Mouse (Mus musculus) granulocyte monocyte progenitor cell, adult 5-6 weeks (primary cell): ENCODE results near the gene Gm32742. TPM values are rescaled to one million over a fixed set of nuclear protein-coding genes. Genes with fewer than 3 reads are reported as not detected.
"Not testable (repeated sequence)": the region's sequence is repeated elsewhere in the genome, so short reads cannot be mapped to it uniquely, and the experiment has no call there.

Source experiments
- ATAC-seq: replicated peaks from 2 replicates; pipeline ENCODE4 v1.8.0; 2016; ENCODE audit warnings: mild to moderate bottlenecking, moderate TSS enrichment, inconsistent platforms; ENCODE audit not compliant: poor library complexity, severe bottlenecking
- total RNA-seq, 2 experiments: library from RNA; stranded (forward) in 1 of 2; stranded (reverse) in 1 of 2; fragments of 200-712, 200-1000 nt in 1 of 2; fragments of >200 nt in 1 of 2; fragmentation: Nextera tagmentation in 1 of 2; gene quantifications; 2 replicates each; pipeline ENCODE4 v1.2.3; 2014 to 2017

Gene Gm32742
- total RNA-seq, 2 experiments from 2014 or later: 0.21 TPM; not detected in 1

GRCm38 (mm10) chr9:51161771-51162388 is 3.4 kb downstream of the Gm32742 start:
- peak; percentile 78 for ATAC-seq

DNA sequence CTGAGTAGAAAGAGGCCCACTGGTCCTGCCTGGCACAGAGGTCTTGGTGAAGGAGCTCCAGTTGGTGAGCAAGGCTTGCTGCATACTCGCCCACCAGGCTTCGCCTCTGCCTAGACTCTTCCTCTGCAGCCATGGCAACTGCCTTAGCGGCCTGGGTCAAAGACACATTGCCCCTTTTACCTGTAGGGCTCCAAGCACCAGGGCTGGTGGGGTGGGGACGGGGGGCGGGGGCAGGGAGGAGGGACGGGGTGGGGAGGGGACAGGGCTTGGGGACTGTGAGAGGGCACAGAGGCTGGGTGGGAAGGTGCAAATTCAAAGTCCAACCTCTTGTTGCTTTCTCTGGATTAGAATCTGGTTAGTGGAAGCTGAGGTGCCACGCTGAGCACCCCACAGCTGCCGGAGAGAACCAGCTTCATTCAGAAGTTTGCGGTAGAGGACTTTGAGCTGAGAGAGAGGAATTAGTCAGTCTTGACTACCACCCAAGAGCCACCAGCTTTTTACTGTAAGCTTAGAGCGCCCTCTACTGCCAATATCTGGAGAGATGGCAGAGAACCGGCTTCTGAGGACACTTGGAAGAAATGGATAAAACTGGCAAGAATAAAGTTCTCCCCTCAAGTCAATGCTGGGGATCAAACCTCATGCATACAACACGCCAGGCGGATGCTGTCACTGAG is 13.1 kb downstream of the Gm32742 start:
- ATAC-seq: peak; percentile 81

- ATAC-seq: no peak
These were observed 18.0 kb downstream of the Gm32742 start for GRCm38 (mm10) chr9:51147294-51147693.

- ATAC-seq: no peak
These were observed 18.8 kb downstream of the Gm32742 start for GRCm38 (mm10) chr9:51146496-51146895.

GRCm38 (mm10) chr9:51144218-51144617 is 21.1 kb downstream of the Gm32742 start:
- no peak for ATAC-seq

DNA sequence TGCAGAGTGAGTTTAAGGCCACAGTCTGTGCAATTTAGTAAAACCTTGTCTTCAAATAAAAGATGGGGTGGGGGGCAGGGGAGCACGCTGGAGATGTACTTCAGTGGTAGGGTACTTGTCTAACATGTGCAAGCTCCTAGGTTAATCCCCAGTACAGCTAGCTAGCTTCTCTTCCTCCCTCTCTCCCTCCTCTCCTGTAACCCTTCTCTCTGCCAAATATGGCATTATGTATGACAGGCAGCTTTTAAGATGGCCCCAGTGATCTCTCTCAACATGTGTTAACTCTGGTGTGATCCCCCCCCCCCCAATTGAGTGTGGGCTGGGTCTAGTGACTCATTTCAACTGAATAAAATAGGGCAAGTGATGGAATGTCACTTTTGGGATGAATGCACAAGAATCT is 21.9 kb downstream of the Gm32742 start:
- no peak for ATAC-seq

- ATAC-seq: no peak
These were observed 24.6 kb downstream of the Gm32742 start for GRCm38 (mm10) chr9:51140711-51141110.

- ATAC-seq: not testable (repeated sequence)
These were observed 25.9 kb downstream of the Gm32742 start for GRCm38 (mm10) chr9:51139401-51139800.

DNA sequence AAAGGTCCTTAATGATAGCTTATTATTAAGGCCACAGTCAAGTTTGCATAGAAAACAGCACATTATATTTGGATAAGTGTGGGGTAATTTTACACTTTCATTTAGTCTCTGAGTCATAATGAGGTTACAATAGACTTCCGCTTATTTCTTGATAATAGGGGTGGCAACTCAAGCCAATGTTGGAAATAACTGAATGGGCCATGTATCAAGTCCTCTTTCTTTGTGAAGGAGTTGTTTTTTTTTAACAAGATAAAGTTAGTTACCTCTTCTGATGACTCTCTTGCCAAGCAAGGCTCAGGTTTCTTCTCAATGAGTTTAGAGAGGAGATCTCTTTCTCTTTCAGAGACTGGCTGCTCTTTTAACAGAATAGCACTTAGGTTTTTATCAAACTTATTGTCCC is 27.0 kb downstream of the Gm32742 start:
- no peak for ATAC-seq

DNA sequence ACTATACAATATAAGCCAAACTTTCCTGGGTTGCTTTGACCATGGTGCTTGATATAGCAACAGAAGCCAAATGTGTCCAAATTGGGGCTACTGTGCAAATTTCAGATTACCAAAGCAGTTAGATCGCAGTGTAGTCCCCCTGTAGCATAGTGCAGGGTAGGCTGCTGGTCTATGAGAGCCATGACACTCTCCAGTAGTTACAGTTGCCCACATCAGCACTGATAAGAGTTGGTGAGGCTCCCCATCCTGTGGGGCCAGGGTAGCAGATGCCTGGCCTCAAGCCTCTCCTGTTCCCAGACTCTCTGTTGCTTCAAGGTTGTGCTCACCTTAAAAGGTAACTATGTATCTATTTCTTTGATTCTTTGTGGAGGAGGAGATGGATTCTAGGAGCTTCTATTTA is 27.5 kb downstream of the Gm32742 start:
- ATAC-seq: no peak

DNA sequence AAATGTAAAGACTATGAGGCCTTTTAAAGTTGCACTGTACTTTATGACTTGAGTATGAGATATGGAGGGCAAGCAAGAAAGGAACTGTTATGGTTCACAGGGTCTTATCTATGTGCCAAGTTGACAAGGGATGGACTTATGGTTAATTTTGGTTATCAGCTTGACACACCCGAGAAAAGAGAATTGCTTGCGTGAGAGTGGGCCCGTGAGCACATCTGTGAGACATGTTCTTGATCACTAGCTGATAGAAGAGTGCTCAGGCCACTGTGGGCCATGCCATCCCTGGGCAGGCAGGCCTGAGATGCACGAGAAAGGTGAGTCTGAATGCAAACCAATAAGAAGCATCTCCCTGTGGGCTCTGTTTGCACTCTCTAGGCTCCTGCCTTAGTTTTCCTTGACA is 27.9 kb downstream of the Gm32742 start:
- no peak for ATAC-seq

DNA sequence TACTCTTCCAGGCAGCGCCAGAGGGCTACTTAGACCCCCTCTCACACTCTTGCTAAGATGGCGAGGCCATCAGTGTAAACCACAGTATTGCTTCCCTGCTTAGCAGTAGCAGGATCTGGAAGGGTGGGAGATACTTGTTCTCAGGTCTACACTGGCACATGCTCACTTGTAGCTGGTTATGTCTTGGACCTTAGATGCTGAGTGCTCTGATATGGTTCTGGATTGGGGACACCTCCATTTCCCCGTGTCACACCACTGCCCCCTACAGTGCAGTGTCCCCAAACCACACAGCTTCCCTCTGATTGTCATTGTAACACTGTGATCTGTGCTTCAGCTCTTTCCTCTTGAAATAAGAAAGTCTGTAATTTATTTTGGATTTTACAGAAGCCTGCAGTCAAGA is 28.3 kb downstream of the Gm32742 start:
- peak; percentile 82 for ATAC-seq

DNA sequence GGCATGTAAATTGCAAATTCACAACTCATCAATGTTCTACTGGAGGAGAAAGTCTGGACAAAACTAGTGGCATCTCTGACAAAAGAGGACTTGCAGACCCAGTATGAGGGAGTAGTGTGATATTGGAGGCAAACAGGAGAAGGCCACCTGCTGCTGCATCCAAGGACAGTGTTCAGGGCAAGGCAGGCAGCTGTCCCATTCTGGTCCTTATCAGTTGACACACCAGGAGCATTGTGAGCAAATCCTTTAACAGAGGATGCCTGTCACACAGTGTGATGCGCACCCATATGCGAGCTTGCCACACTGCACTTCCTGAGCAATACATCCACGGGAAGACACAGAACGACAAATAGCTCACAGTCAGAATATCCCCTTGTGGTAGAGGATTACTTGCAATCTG is 50.5 kb downstream of the Gm32742 start:
- no peak for ATAC-seq

GRCm38 (mm10) chr9:51105751-51106150 is 59.6 kb downstream of the Gm32742 start:
- no peak for ATAC-seq

DNA sequence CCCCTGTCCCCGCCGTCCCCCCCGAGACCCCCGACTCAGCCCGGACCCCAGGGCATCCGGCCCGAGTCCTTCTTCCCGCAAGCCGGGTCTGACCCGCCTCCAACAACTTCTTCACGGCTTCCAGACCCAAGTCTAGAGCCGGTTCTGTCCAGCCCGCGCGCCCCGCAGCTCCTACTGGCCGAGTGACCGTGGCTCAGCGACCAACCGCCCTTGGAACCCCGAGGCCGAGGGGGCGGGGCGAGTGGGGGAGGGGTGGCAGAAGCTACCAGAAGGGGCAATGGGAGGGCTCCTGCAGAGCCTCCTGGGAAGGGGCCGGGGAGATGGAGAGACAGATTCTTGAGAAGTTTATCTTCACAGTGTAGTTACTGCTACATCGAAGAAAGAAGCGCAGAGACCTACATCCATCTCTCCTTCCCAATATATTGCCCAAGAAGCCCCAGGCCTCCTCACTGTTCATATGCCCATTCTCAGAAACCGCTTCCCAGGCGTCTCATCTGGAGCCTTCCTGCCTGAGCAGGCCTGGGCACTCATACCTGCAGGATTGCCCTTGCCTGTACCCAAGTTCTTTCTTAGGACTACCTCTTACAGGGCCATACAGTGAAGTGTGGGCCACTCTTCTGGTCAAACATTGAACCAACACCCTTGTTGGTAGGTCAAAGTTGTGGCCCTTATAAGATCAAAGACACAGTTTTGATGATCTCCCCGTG is 61.4 kb downstream of the Gm32742 start:
- no peak for ATAC-seq

- ATAC-seq: peak; percentile 59
These were observed 62.1 kb downstream of the Gm32742 start for GRCm38 (mm10) chr9:51102963-51103807.

DNA sequence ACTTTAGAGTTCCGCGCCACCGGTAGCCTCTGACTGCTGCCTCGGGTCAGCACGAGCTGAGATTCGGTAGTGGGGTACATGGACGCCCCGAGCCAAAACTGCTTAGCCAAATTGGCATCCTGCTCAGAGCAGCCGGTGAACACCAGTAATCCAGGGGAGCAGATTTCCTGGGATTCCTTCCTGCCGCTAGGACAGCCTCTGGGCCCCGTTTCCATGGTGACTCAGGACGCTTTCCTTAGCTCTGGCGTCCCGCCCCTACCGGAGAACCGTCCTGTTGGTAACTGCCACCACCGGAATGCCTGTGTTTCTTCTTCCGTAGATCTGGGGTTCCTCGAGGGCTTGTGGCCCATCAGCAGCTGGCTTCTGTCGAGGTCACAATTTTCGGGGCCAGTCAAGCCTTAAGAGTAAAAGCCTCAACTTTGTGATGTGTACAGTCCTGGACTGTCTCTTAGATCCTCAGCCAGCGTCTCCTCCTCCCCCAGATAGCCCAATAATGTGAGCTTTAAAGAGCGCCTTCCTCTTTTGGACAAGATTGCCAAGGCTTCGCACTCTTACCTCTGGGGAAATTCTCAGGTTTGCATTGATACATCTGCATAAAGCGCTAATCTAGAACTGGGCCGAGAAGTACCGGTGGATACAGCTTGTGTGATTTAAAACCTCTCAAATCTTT is 63.4 kb downstream of the Gm32742 start, which contains the start of gene 4833427G06Rik:
Gene 4833427G06Rik (minus strand): TSS at position 323 of the 670 bp plus-strand sequence.
- ATAC-seq: peak; percentile 69

DNA sequence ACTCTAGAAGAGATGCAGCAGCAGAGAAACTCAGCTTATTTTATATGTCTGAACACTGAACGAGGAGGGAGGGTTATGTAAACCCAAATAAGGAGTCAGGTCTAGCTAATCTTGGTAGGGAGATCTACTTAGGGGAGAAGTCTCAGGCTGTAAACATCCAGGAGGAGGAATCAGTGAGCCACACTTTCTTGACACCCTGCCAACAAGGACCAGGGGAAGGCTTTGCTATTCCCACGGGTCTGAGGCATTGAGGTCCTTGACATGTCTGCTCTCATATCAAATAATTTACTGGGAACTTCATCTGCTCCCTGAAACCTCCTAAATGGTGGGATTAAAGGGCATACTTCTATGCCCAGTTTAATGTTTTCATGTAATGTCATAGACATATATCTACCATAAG is 69.0 kb downstream of the Gm32742 start:
- no peak for ATAC-seq

- ATAC-seq: no peak
These were observed 71.6 kb downstream of the Gm32742 start for GRCm38 (mm10) chr9:51093697-51094096.

GRCm38 (mm10) chr9:51081614-51082013 is 83.7 kb downstream of the Gm32742 start:
- ATAC-seq: no peak
